In genomic region chr2:71594466-71594865, GRCm38 (mm10) we compare ENCODE assay signal across 9 mouse cellular contexts. TPM values are rescaled to one million over a fixed set of nuclear protein-coding genes. Genes with fewer than 3 reads are reported as not detected.
A peak's percentile ranks its signal among the peaks of the same experiment; 100 is the strongest.
DNase-seq lines count a peak whose midpoint lies in the region.
"Had no signal": no experiment of that assay in that cellular context is flagged by ENCODE, and none has a peak within 500 bp of the region (broad histone marks: within the 10 kb centered on the region; RNA-seq: fewer than 3 reads in every experiment).

No protein-coding gene starts in this region.

- peak; percentile 94 for DNase-seq in heart, adult 11 months
- DNase-seq in heart, postnatal 4 days, result no peak
- DNase-seq in 3T3-L1 (ENCODE audit: low read depth, low spot score), result peak; percentile 87
- peak; percentile 57 to 59 for DNase-seq in adrenal gland, postnatal 36 days
- DNase-seq in lung, postnatal 36 days, result peak; percentile 41
- no peak for DNase-seq in cerebellum, adult 8-10 months
- DNase-seq in spleen, postnatal 14 days (ENCODE audit: low spot score in 2 of 2), result no peak
- no peak for DNase-seq in spleen, postnatal 4 days (ENCODE audit: low spot score in 2 of 2)
- DNase-seq: thymus, adult 18-20 months had no signal

RNA-seq across cellular contexts. Expression of gene Dlx2, which starts 47.9 kb away (rescaled TPM):
- total RNA-seq in heart, postnatal 4 days (2021), result under 1 TPM in 1 of 2 experiments, not detected in 1; 0.11 TPM
- under 1 TPM in 1 of 2 experiments, not detected in 1; 0.16 TPM for total RNA-seq in adrenal gland, postnatal 36 days (2021)

Comparison
In these comparisons a context has a peak if more than half of its experiments do, and no peak if none do; other contexts are left out.
1. DNase-seq: peak in heart, adult 11 months (single experiment), 3T3-L1 (single experiment), adrenal gland, postnatal 36 days (2 of 2) and lung, postnatal 36 days (single experiment); none in heart, postnatal 4 days (single experiment), cerebellum, adult 8-10 months (single experiment), spleen, postnatal 14 days (0 of 2) and spleen, postnatal 4 days (0 of 2).